Mouse (Mus musculus) ES-E14 (cell line): ENCODE measurements around the gene Tmem72.

Experiments used
- CHD2 ChIP-seq: IDR thresholded peaks from 2 replicates; pipeline ENCODE4 v1.6.1; 2014; ENCODE audit warnings: mild to moderate bottlenecking, low read depth, low read length, inconsistent platforms
- HCFC1 ChIP-seq: IDR thresholded peaks from 2 replicates; pipeline ENCODE4 v1.6.1; 2012; ENCODE audit warnings: low read length, inconsistent platforms, borderline replicate concordance; ENCODE audit not compliant: insufficient read depth
- MAFK ChIP-seq: IDR thresholded peaks from 2 replicates; pipeline ENCODE4 v1.6.1; 2014; ENCODE audit warnings: mild to moderate bottlenecking, low read depth, low read length, inconsistent platforms; ENCODE audit not compliant: insufficient read depth
- ZC3H11A ChIP-seq: IDR thresholded peaks from 2 replicates; pipeline ENCODE4 v1.6.1; 2012; ENCODE audit warnings: low read depth, mild to moderate bottlenecking, inconsistent platforms, low read length, borderline replicate concordance
- ZNF384 ChIP-seq: IDR thresholded peaks from 2 replicates; pipeline ENCODE4 v1.6.1; 2012; ENCODE audit warnings: low read depth, low read length, inconsistent platforms

GRCm38 (mm10) chr6:116760181-116760580 lies 43.5 kb upstream of the Tmem72 start:
- TF ChIP-seq ZC3H11A: no peak
- TF ChIP-seq HCFC1: no peak
- TF ChIP-seq ZNF384: no peak
- no peak for TF ChIP-seq MAFK
- TF ChIP-seq CHD2: no peak
